Mouse (Mus musculus) cortical plate, adult 2 months (tissue): Measurements from ENCODE around the gene Stk24.

Experiments used
- CTCF ChIP-seq: fragments of 200-500 bp; IDR thresholded peaks from 2 replicates; pipeline ENCODE4 v1.5.1; 2011; ENCODE audit warnings: mild to moderate bottlenecking, control low read depth, low read length; ENCODE audit not compliant: insufficient read depth; ENCODE audit errors: extremely low read depth
- POLR2A ChIP-seq: fragments of 200-500 bp; IDR thresholded peaks from 2 replicates; pipeline ENCODE4 v1.6.1; 2011; ENCODE audit warnings: mild to moderate bottlenecking, low read length, control low read depth; ENCODE audit not compliant: insufficient read depth; ENCODE audit errors: extremely low read depth

DNA sequence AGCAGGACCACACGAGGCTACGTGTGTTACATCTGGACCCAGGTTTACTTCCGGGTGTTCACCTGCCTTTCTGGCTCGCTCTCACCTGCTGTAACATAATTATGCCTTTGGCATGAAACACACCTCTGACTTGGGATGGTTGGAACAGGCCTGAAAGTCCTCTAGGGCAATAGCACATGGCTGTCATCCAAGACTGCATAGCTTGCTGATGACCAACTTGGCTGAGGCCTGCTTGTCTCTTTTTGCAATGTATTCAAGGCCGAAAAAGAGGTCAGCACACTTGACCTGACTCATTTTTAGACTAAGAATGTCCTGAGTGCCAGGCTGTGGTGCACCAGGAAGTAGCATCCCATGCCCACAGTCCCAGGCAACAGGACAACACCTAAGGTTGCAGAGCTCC is 12.1 kb upstream of the Stk24 start:
- TF ChIP-seq POLR2A, result no peak
- no peak for TF ChIP-seq CTCF
